In the genomic region with DNA sequence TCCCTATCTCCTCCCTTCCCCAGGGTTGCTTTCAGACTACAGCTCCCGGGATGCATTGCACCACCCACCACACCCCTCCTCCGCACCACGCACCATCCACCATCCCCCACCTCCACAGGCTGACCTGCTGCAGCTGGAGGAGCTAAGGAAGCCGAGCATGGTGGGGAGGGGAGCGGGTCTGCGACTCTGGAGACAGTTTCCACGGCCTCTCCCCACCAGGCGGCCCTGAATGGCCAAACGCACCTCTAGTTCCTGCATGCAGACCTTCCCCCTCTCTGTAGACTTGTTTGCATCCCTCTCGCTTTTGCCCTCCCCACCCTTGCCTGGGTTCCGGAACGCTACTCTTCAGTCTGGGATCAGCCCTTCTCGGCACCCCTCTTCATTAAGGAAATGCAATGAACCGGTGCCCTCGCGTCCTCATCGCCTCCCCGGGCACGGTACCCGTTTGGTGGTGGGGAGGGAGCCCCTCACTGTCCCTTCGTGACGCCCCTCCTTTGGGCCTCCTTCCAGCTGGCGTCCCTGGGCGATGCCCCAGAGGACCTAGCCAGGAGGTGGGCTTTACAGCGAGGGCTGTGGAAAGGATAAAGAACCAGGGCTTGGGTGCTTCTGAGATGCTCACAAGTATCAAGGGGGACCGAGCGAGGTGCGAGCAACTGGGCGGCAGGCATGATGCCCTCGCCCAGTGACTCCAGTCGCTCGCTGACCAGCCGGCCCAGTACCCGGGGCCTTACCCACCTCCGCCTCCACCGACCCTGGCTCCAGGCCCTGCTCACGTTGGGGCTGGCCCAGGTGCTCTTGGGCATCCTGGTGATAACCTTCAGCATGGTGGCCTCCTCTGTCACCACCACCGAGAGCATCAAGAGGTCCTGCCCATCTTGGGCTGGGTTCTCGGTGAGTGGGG, we compare ENCODE assay signal across 7 mouse cellular contexts. TPM values are rescaled to one million over a fixed set of nuclear protein-coding genes. Genes with fewer than 3 reads are reported as not detected.
DNase-seq lines count a peak whose midpoint lies in the region; ATAC-seq and TF ChIP-seq lines count a peak whose summit lies in the region.

A gene (plus strand): TSS at position 86 of the 901 bp plus-strand sequence.

- peak within 1 kb of the TSS; percentile 75 for H3K4me3 ChIP-seq in bone marrow, adult 2 months (replicated peaks; ENCODE audit: control insufficient read depth, low read depth, low read length)
- peak within 1 kb of the TSS; percentile 69 for H3K4me3 ChIP-seq in embryonic facial prominence, embryonic 15.5 days (replicated peaks)
- peak within 1 kb of the TSS; percentile 77 for H3K4me3 ChIP-seq in heart, adult 2 months
- peak within 1 kb of the TSS; percentile 82 for H3K4me3 ChIP-seq in kidney, adult 2 months (ENCODE audit: insufficient read depth, low read depth, low read length)
- peak within 1 kb of the TSS; percentile 57 for H3K4me3 ChIP-seq in limb, embryonic 10.5 days
- peak within 1 kb of the TSS; percentile 48 for H3K4me3 ChIP-seq in midbrain, embryonic 11.5 days (ENCODE audit: low read depth, low read length)
- peak within 1 kb of the TSS; percentile 69 for H3K4me3 ChIP-seq in small intestine, adult 2 months (ENCODE audit: low read depth, low read length)

- TF ChIP-seq CTCF in bone marrow, adult 2 months (IDR thresholded peaks at IDR 0.05; ENCODE audit: control insufficient read depth, insufficient read depth, low read length): no peak
- no peak for TF ChIP-seq CTCF in heart, adult 2 months (IDR thresholded peaks at IDR 0.05)
- TF ChIP-seq CTCF in kidney, adult 2 months (conservative IDR thresholded peaks at IDR 0.05; ENCODE audit: insufficient read depth, insufficient read length, low read depth, low read length): no peak
- TF ChIP-seq CTCF in small intestine, adult 2 months (IDR thresholded peaks at IDR 0.05; ENCODE audit: extremely low read depth, insufficient read length, insufficient replicate concordance, low read depth, low read length): no peak

- H3K27me3 ChIP-seq in embryonic facial prominence, embryonic 15.5 days: no peaks in the 10 kb centered on the region
- no peaks in the 10 kb centered on the region for H3K27me3 ChIP-seq in heart, adult 2 months (ENCODE audit: control insufficient read depth, insufficient read depth, low read length)
- H3K27me3 ChIP-seq in kidney, adult 2 months (replicated peaks; ENCODE audit: control insufficient read depth, insufficient read depth, low read length): no peaks in the 10 kb centered on the region
- H3K27me3 ChIP-seq in limb, embryonic 10.5 days (ENCODE audit: low read depth, poor library complexity, severe bottlenecking): no peaks in the 10 kb centered on the region
- no peaks in the 10 kb centered on the region for H3K27me3 ChIP-seq in midbrain, embryonic 11.5 days (ENCODE audit: control insufficient read depth, insufficient read depth, low read length)
- no peaks in the 10 kb centered on the region for H3K27me3 ChIP-seq in small intestine, adult 2 months (ENCODE audit: control insufficient read depth, insufficient read depth, low read length)

- 0 out of 2 replicates have a peak, but pooled peaks have one; percentile 63 for TF ChIP-seq POLR2A in bone marrow, adult 2 months (IDR thresholded peaks at IDR 0.05; ENCODE audit: borderline replicate concordance, control insufficient read depth, low read depth, low read length)
- peak; percentile 85 for TF ChIP-seq POLR2A in heart, adult 2 months (IDR thresholded peaks at IDR 0.05; ENCODE audit: insufficient read depth, low read depth, low read length)
- TF ChIP-seq POLR2A in kidney, adult 2 months (IDR thresholded peaks at IDR 0.05; ENCODE audit: low read depth, low read length): peak; percentile 72
- peak; percentile 26; the same call in 1 of the 2 replicates for TF ChIP-seq POLR2A in small intestine, adult 2 months (IDR thresholded peaks at IDR 0.05; ENCODE audit: low read depth, low read length)

- H3K36me3 ChIP-seq in embryonic facial prominence, embryonic 15.5 days: peaks cover 45% of the 10 kb centered on the region
- H3K36me3 ChIP-seq in heart, adult 2 months (ENCODE audit: control insufficient read depth, insufficient read depth, low read length): no peaks in the 10 kb centered on the region; the same call in 1 of the 2 replicates
- no peaks in the 10 kb centered on the region; the same call in 1 of the 2 replicates for H3K36me3 ChIP-seq in kidney, adult 2 months (ENCODE audit: control insufficient read depth, insufficient read depth, low read length)
- peaks cover 62% of the 10 kb centered on the region for H3K36me3 ChIP-seq in limb, embryonic 10.5 days
- peaks cover 7% of the 10 kb centered on the region; the same call in 1 of the 2 replicates for H3K36me3 ChIP-seq in midbrain, embryonic 11.5 days (ENCODE audit: control insufficient read depth, insufficient read depth, low read length)
- peaks cover 27% of the 10 kb centered on the region for H3K36me3 ChIP-seq in small intestine, adult 2 months (ENCODE audit: control insufficient read depth, insufficient read depth, low read length)

- no peaks in the 10 kb centered on the region for H3K9me3 ChIP-seq in embryonic facial prominence, embryonic 15.5 days (replicated peaks)
- no peaks in the 10 kb centered on the region for H3K9me3 ChIP-seq in limb, embryonic 10.5 days (replicated peaks)
- H3K9me3 ChIP-seq in midbrain, embryonic 11.5 days (ENCODE audit: control insufficient read depth, low read length): no peaks in the 10 kb centered on the region

- H3K79me2 ChIP-seq in heart, adult 2 months (replicated peaks; ENCODE audit: control insufficient read depth, insufficient read depth, low read length): no peaks in the 10 kb centered on the region

- peak; percentile 93 for ATAC-seq in embryonic facial prominence, embryonic 15.5 days (ENCODE audit: insufficient number of reproducible peaks, low FRiP score, low TSS enrichment, low read depth)
- ATAC-seq in midbrain, embryonic 11.5 days (ENCODE audit: low FRiP score): peak; percentile 95

- H3K4me1 ChIP-seq in bone marrow, adult 2 months (ENCODE audit: control insufficient read depth, insufficient read depth, low read length): peaks cover 4% of the 10 kb centered on the region
- H3K4me1 ChIP-seq in embryonic facial prominence, embryonic 15.5 days: peaks cover 41% of the 10 kb centered on the region
- H3K4me1 ChIP-seq in heart, adult 2 months (ENCODE audit: control insufficient read depth, insufficient read depth, low read length): peaks cover under 1% of the 10 kb centered on the region
- peaks cover under 1% of the 10 kb centered on the region for H3K4me1 ChIP-seq in kidney, adult 2 months (ENCODE audit: control insufficient read depth, insufficient read depth, low read length)
- peaks cover 67% of the 10 kb centered on the region for H3K4me1 ChIP-seq in limb, embryonic 10.5 days
- H3K4me1 ChIP-seq in midbrain, embryonic 11.5 days (ENCODE audit: control insufficient read depth, insufficient read depth, low read length): peaks cover 23% of the 10 kb centered on the region
- peaks cover 9% of the 10 kb centered on the region for H3K4me1 ChIP-seq in small intestine, adult 2 months (ENCODE audit: control insufficient read depth, insufficient read depth, insufficient read length, low read length)

- intact Hi-C loops in heart, adult 2 months (cut with DNase I): no loop called here

- DNase-seq in heart, adult 2 months: peak; percentile 85 to 87
- peak; percentile 87 for DNase-seq in kidney, adult 2 months
- DNase-seq in limb, embryonic 10.5 days (ENCODE audit: low spot score): peak; percentile 89
- peak; percentile 98 for DNase-seq in midbrain, embryonic 11.5 days (ENCODE audit: low spot score, missing footprints)

- H3K9ac ChIP-seq in embryonic facial prominence, embryonic 15.5 days: peak within 1 kb of the TSS; percentile 65
- H3K9ac ChIP-seq in heart, adult 2 months (ENCODE audit: low read depth, low read length): peak within 1 kb of the TSS; percentile 61
- peak within 1 kb of the TSS; percentile 67 for H3K9ac ChIP-seq in midbrain, embryonic 11.5 days (ENCODE audit: low read length)

- WGBS in bone marrow, adult 2 months: 9% methylated on average over 39 of the region's 39 CpGs
- 5% methylated on average over 39 of the region's 39 CpGs for WGBS in embryonic facial prominence, embryonic 15.5 days
- 10% methylated on average over 39 of the region's 39 CpGs for WGBS in heart, adult 2 months
- WGBS in kidney, adult 2 months: 8% methylated on average over 39 of the region's 39 CpGs
- WGBS in limb, embryonic 10.5 days: 7% methylated on average over 39 of the region's 39 CpGs
- 7% methylated on average over 39 of the region's 39 CpGs for WGBS in midbrain, embryonic 11.5 days
- 8% methylated on average over 39 of the region's 39 CpGs for whole genome bisulfite sequencing in small intestine, adult 2 months

- H3K27ac ChIP-seq in bone marrow, adult 2 months (ENCODE audit: control insufficient read depth, insufficient read depth, low read depth, low read length, poor library complexity): peak within 1 kb of the TSS; percentile 55
- H3K27ac ChIP-seq in embryonic facial prominence, embryonic 15.5 days (replicated peaks): peak within 1 kb of the TSS; percentile 89
- peak within 1 kb of the TSS; percentile 67 for H3K27ac ChIP-seq in heart, adult 2 months
- peak within 1 kb of the TSS; percentile 36; the same call in 1 of the 2 replicates for H3K27ac ChIP-seq in kidney, adult 2 months (ENCODE audit: insufficient read depth, low read depth, low read length)
- peak within 1 kb of the TSS; percentile 86 for H3K27ac ChIP-seq in limb, embryonic 10.5 days
- H3K27ac ChIP-seq in midbrain, embryonic 11.5 days (ENCODE audit: low read depth, low read length): peak within 1 kb of the TSS; percentile 49
- no peak within 1 kb of the TSS for H3K27ac ChIP-seq in small intestine, adult 2 months (ENCODE audit: insufficient read depth, low read depth, low read length)

- H3K4me2 ChIP-seq in embryonic facial prominence, embryonic 15.5 days (replicated peaks): peak within 1 kb of the TSS; percentile 92
- H3K4me2 ChIP-seq in midbrain, embryonic 11.5 days: peak within 1 kb of the TSS; percentile 92

- no peak for TF ChIP-seq EP300 in heart, adult 2 months (IDR thresholded peaks at IDR 0.05; ENCODE audit: insufficient read depth, low read depth, low read length)

RNA-seq across cellular contexts. Expression of the gene that starts here (rescaled TPM):
- polyA plus RNA-seq in bone marrow, adult 2 months (2011; ENCODE audit: insufficient read depth, insufficient read length, low replicate concordance, missing spikeins): 4.1 and 9.8 TPM in 2 replicates
- polyA plus RNA-seq in embryonic facial prominence, embryonic 15.5 days (2015; fragmentation: Nextera tagmentation; extraction: Ambion mirVana): 34.9 and 37.0 TPM in 2 replicates
- 1 to 10 TPM; 3.9 to 5.1 TPM for total RNA-seq in heart, adult 2 months (2021)
- polyA plus RNA-seq in heart, adult 2 months (2012; rRNA removed): 12.8 and 18.0 TPM in 2 replicates
- 18.3 and 18.4 TPM in 2 replicates for polyA plus RNA-seq in kidney, adult 2 months (2012; rRNA removed)
- polyA plus RNA-seq in limb, embryonic 10.5 days (2016; fragmentation: Nextera tagmentation; extraction: Ambion mirVana): 32.2 and 35.0 TPM in 2 replicates
- polyA plus RNA-seq in midbrain, embryonic 11.5 days (2014; fragmentation: Nextera tagmentation; extraction: Ambion mirVana): 16.5 and 20.2 TPM in 2 replicates
- polyA plus RNA-seq in small intestine, adult 2 months (2012; rRNA removed): 14.0 and 19.4 TPM in 2 replicates

Comparison
In these comparisons a context has a peak if more than half of its experiments do, and no peak if none do; other contexts are left out.
1. POLR2A ChIP-seq: peak in every context shown above with its lines; median percentile 85 in heart, adult 2 months; 72 in kidney, adult 2 months; 63 in bone marrow, adult 2 months; 26 in small intestine, adult 2 months.